Mouse (Mus musculus) thymus, adult 18-20 months (tissue): ENCODE measurements around the gene Ear1.
"Not testable (repeated sequence)": the region's sequence is repeated elsewhere in the genome, so short reads cannot be mapped to it uniquely, and the experiment has no call there.

ENCODE experiments used
- DNase-seq, 2 experiments: peaks; one replicate each; pipeline ENCODE4 v3.0.0; 2022; ENCODE audit warnings: mixed read lengths in 2 of 2

Ear1 gene

GRCm38 (mm10) chr14:43875417-43875816, at the start of gene Ear1:
Gene Ear1, minus strand, starts transcription at chr14:43875517.
- DNase-seq: not testable (repeated sequence)

GRCm38 (mm10) chr14:43924688-43925403, 49.5 kb upstream of the Ear1 start, which contains the start of gene Gm8113:
Gene Gm8113, plus strand, starts transcription at chr14:43925390.
- DNase-seq: peak in 1 of 2 experiments; percentile 5

- not testable (repeated sequence) for DNase-seq
Measured at GRCm38 (mm10) chr14:43923459-43923858, 48.1 kb upstream of the Ear1 start, which contains the start of gene Ear10. Gene Ear10, minus strand, starts transcription at chr14:43923559.

- not testable (repeated sequence) for DNase-seq
Measured at GRCm38 (mm10) chr14:43918214-43918613, 42.9 kb upstream of the Ear1 start.

DNA sequence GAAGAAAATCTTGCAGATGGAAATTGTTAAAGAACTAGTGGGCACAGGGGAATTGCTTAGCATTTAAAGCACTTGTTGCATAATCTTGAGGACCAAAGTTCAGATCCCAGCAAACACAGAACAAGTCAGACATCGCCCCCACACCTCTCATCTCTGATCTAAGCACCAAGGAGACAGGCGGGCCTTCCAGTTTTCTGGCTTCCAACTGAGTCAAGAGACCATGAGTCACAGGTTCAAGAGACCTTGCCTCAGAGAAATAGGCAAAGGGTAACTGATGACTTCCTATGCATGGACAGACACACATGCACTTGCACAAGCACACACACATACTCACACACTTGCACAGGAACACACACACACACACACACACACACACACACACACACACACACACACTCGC, 23.3 kb upstream of the Ear1 start:
- DNase-seq: not testable (repeated sequence)

DNA sequence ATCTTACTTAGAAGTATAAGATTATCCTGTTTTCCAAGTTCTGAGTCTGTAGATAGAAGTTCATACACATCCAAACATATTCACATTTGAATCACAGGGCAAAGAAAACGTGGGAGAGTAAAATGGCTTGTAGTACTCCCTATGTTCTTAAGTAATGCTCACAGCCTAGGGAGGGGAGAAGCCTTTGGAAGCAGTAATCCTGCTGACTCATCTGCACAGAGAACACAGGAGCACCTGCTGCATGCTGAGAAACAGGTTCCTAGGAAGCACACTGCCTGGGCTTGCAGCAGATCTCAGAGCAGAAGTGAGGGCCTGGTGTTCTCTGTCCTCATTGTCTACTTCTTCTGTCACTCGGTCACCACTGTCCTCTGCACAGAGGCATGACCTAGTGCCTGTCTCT, 20.0 kb upstream of the Ear1 start:
- not testable (repeated sequence) for DNase-seq

GRCm38 (mm10) chr14:43891288-43891687, 16.0 kb upstream of the Ear1 start:
- DNase-seq: not testable (repeated sequence)

- not testable (repeated sequence) for DNase-seq
Measured at GRCm38 (mm10) chr14:43886235-43886634, 10.9 kb upstream of the Ear1 start.

GRCm38 (mm10) chr14:43879966-43880545, 4.7 kb upstream of the Ear1 start:
- DNase-seq: not testable (repeated sequence)

DNA sequence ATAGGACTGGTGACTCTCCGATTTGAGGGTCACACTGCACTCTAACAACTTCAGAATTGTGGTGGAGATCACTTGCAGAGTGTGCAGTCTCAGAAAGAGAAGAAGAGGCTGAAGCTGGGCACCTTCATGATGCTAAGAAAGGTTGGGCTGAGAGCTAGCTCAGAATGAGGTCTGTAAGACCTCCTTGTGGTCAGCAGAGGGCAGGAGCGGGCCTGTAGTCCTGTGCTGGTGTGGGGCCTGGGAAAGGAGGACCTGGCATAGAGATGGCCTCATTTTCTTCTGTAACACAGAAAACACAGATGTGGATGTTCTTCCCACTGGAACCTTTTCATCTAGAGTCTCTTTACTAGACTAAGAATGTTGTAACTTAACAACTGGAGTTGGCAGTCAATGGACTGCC, 2.5 kb upstream of the Ear1 start:
- DNase-seq: not testable (repeated sequence)

- not testable (repeated sequence) for DNase-seq
Measured at GRCm38 (mm10) chr14:43874862-43875261, 455 bp downstream of the Ear1 start.

DNA sequence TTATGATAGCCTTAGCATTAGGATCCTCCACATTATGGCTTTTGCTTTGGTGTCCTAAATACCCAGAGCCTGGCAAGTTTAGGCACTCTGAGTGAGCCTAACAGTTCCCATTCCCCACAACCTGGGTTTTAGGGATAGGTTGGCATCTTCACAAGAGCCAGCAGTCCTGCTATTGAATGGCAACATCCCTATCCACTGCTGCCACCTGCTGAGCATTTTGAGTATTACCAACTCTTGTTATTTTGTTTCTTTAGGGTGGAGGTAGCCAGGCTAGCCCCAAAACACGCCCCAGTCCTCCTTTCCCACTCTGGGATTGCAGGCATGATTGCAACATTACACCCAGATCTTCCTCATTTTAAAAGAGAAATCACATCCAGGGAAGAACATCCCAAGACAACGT, 14.8 kb downstream of the Ear1 start:
- not testable (repeated sequence) for DNase-seq

- not testable (repeated sequence) for DNase-seq
Measured at GRCm38 (mm10) chr14:43859465-43859864, 15.9 kb downstream of the Ear1 start.

GRCm38 (mm10) chr14:43843949-43844573, 31.3 kb downstream of the Ear1 start:
- not testable (repeated sequence) for DNase-seq

DNA sequence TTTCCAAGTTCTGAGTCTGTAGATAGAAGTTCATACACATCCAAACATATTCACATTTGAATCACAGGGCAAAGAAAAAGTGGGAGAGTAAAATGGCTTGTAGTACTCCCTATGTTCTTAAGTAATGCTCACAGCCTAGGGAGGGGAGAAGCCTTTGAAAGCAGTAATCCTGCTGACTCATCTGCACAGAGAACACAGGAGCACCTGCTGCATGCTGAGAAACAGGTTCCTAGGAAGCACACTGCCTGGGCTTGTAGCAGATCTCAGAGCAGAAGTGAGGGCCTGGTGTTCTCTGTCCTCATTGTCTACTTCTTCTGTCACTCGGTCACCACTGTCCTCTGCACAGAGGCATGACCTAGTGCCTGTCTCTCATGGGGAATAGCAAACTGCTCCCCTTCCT, 34.3 kb downstream of the Ear1 start:
- DNase-seq: not testable (repeated sequence)

GRCm38 (mm10) chr14:43835366-43835765, 40.0 kb downstream of the Ear1 start:
- DNase-seq: not testable (repeated sequence)

- not testable (repeated sequence) for DNase-seq
Measured at GRCm38 (mm10) chr14:43830385-43830784, 44.9 kb downstream of the Ear1 start.

DNA sequence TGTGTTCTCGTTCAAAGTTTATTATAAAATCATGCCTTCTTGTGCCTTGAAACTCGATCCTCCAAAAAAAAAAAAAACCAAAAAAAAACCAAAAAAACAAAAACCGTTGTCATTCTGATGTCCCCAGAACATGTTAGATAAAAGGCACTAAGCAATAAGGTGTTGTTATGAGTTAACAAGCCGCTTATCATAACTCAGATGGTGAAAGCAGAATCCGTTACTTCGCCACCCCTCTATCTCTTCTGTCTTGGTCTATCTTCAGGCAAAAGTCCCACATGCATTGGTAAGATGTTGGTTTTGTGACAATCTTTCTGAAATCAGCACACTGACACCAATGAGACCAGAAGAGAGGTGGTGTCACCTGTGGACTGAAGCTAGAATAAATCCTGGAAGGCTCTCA, 51.1 kb downstream of the Ear1 start:
- not testable (repeated sequence) for DNase-seq

DNA sequence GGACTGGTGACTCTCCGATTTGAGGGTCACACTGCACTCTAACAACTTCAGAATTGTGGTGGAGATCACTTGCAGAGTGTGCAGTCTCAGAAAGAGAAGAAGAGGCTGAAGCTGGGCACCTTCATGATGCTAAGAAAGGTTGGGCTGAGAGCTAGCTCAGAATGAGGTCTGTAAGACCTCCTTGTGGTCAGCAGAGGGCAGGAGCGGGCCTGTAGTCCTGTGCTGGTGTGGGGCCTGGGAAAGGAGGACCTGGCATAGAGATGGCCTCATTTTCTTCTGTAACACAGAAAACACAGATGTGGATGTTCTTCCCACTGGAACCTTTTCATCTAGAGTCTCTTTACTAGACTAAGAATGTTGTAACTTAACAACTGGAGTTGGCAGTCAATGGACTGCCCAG, 53.4 kb downstream of the Ear1 start:
- DNase-seq: not testable (repeated sequence)

DNA sequence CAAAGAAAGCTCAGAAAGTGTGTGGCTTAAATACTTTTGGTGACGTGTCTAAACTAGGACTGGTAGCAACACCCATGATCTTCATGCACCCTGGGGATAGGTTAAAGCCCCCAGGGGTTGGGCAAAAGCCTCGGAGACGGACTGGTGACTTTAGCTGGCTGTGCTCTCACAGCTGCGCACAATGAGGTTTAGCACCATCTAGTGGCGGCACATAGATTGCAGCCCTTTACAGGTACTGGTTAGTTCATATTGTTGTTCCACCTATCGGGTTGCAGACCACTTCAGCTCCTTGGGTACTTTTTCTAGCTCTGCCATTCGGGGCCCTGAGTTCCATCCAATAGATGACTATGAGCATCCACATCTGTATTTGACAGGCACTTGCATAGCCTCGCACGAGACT, 62.9 kb downstream of the Ear1 start:
- not testable (repeated sequence) for DNase-seq

DNA sequence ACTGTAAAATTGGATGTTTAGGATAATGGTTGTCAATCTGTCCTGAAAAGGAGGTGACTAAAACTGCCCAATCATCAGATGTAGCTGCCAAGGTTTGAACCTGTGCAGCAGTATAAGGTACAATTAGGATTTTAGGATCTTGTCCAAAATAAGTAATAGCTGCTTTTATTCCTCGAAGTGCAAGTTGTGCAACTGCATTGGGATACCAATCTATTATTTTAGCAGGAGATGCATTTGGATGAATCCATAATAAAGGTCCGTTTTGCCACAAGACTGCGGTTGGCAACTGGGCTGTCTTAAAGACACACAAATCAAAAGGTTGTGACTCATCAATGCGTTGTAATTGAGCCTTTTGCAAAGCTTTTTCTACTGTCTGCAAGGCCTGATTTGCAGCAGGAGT, 67.2 kb downstream of the Ear1 start:
- not testable (repeated sequence) for DNase-seq

- DNase-seq: not testable (repeated sequence)
Measured at GRCm38 (mm10) chr14:43804435-43804834, 70.9 kb downstream of the Ear1 start.

DNA sequence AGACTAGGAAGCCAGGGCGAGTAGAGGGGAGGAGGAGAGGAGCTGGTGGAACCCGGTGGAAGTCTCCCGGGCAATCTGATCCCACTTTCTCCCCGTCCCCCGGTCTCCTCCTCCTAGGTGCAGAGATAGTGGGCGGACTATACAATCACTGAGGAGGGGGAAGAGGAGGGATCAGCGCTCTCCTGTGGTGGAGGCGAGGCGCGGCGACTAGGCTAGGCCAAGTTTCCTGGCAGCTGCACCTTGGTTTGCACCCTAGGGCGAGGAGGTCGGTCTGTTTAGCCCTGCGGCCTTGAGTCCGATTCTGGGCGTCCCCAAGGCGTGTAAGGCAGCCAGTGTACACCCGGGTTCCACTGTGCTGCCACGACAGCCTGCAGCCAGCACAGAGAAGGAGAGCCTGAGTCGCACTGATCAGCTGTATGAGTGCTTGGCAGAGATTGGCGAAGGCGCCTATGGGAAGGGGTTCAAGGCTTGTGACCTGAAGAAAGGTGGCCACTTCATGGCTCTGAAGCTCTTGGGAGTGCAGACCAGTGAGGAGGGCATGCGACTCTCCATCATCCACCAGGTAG, 78.3 kb downstream of the Ear1 start:
- not testable (repeated sequence) for DNase-seq
